Mouse (Mus musculus) stomach, postnatal 0 days (tissue): Measurements from ENCODE around the gene Taar3. TPM values are rescaled to one million over a fixed set of nuclear protein-coding genes. Genes with fewer than 3 reads are reported as not detected.

Source experiments
- ATAC-seq: fragments of 200-750 bp; cut with Nextera tagmentation; 2 replicates; pipeline ENCODE4 v1.8.0; 2017; ENCODE audit not compliant: low FRiP score, low TSS enrichment
- DNase-seq: peaks from one replicate; pipeline ENCODE4 v3.0.0-alpha.2; 2016; ENCODE audit warnings: low spot score
- H3K27ac ChIP-seq: fragments of 300-500 bp; sonication (generic); replicated peaks from 2 replicates; pipeline ENCODE4 v1.5.1; 2014; ENCODE audit warnings: mild to moderate bottlenecking, control low read depth
- H3K27me3 ChIP-seq: fragments of 300-500 bp; sonication (generic); 2 replicates; pipeline ENCODE4 v1.6.1; 2014; ENCODE audit warnings: low read length; ENCODE audit not compliant: control insufficient read depth, insufficient read depth
- H3K36me3 ChIP-seq: fragments of 300-500 bp; sonication (generic); 2 replicates; pipeline ENCODE4 v1.6.1; 2014; ENCODE audit warnings: low read length, mixed read lengths; ENCODE audit not compliant: control insufficient read depth, insufficient read depth
- H3K4me1 ChIP-seq: fragments of 300-500 bp; sonication (generic); replicated peaks from 2 replicates; pipeline ENCODE4 v1.6.1; 2014; ENCODE audit warnings: antibody characterized with exemption; ENCODE audit not compliant: control insufficient read depth, insufficient read depth
- H3K4me2 ChIP-seq: fragments of 300-500 bp; sonication (generic); replicated peaks from 2 replicates; pipeline ENCODE4 v1.6.1; 2014; ENCODE audit warnings: low read depth, mild to moderate bottlenecking, control low read depth, moderate library complexity
- H3K4me3 ChIP-seq: fragments of 300-500 bp; sonication (generic); 2 replicates; pipeline ENCODE4 v1.5.1; 2014; ENCODE audit warnings: low read depth, low read length, control low read depth
- H3K9ac ChIP-seq: fragments of 300-500 bp; sonication (generic); 2 replicates; pipeline ENCODE4 v1.6.1; 2014; ENCODE audit warnings: mild to moderate bottlenecking, low read length, control low read depth, mixed read lengths
- H3K9me3 ChIP-seq: fragments of 300-500 bp; sonication (generic); 2 replicates; pipeline ENCODE4 v1.6.1; 2016; ENCODE audit warnings: low read length; ENCODE audit not compliant: control insufficient read depth
- CTCF ChIP-seq: IDR thresholded peaks from 2 replicates; pipeline ENCODE4 v1.5.1; 2016; ENCODE audit warnings: antibody characterized with exemption, low read depth, mild to moderate bottlenecking, moderate library complexity
- EP300 ChIP-seq: optimal IDR thresholded peaks from 2 replicates; pipeline ENCODE3; 2016; ENCODE audit warnings: antibody characterized with exemption
- WGBS: fragments of 180-500 bp; shearing (Covaris S2); extraction: QIAGEN DNeasy Blood & Tissue Kit; methylation state at CpG from one replicate; pipeline ENCODE4 v1.1.7; 2014; 5-methylcytosine and 5-hydroxymethylcytosine counted together
- polyA plus RNA-seq: library from polyadenylated mRNA; unstranded; fragments of >200 nt; fragmentation: Nextera tagmentation; extraction: Ambion mirVana; gene quantifications from 2 replicates; pipeline ENCODE4 v1.2.1, GENCODE M21; 2015

The Taar3 gene
- polyA plus RNA-seq: not detected in 2 replicates

DNA sequence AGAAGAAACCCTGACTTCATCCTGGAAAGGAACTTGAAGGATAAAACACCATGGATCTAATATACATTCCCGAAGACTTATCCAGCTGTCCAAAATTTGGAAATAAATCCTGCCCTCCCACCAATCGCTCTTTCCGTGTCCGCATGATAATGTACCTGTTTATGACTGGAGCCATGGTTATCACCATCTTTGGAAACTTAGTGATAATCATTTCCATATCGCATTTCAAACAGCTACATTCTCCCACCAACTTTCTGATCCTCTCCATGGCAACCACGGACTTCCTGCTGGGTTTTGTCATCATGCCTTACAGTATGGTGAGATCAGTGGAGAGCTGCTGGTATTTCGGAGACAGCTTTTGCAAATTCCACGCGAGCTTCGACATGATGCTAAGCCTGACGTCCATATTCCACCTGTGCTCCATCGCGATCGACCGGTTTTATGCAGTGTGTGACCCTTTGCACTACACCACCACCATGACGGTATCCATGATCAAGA is at the start of gene Taar3:
TSS of gene Taar3 (plus strand) at position 51 of the 498 bp plus-strand sequence.
- Histone ChIP-seq H3K4me1 (no peaks in the 10 kb centered on the region), H3K4me3 (no peak within 1 kb of the TSS), H3K27ac (no peak within 1 kb of the TSS), H3K36me3 (no peaks in the 10 kb centered on the region), H3K4me2 (no peak within 1 kb of the TSS), H3K9ac (no peak within 1 kb of the TSS), H3K27me3 (no peaks in the 10 kb centered on the region), H3K9me3 (no peaks in the 10 kb centered on the region)
- no peak for ATAC-seq
- TF ChIP-seq EP300: no peak
- TF ChIP-seq CTCF: no peak
- no peak for DNase-seq
- 85% methylated on average over 16 of the region's 16 CpGs for WGBS

- H3K27me3 ChIP-seq: no peaks in the 10 kb centered on the region
- no peak overlapping the region for H3K4me2 ChIP-seq
- DNase-seq (no peak), ATAC-seq (no peak)
- H3K36me3 ChIP-seq: no peaks in the 10 kb centered on the region
- H3K27ac ChIP-seq: no peak overlapping the region
- TF ChIP-seq EP300 (no peak), CTCF (no peak)
- 90% methylated on average over 3 of the region's 3 CpGs for WGBS
- no peaks in the 10 kb centered on the region for H3K4me1 ChIP-seq
- H3K9ac ChIP-seq: no peak overlapping the region
- no peaks in the 10 kb centered on the region for H3K9me3 ChIP-seq
- no peak overlapping the region for H3K4me3 ChIP-seq
These were observed 48.2 kb upstream of the Taar3 start for GRCm38 (mm10) chr10:23901119-23901518.

DNA sequence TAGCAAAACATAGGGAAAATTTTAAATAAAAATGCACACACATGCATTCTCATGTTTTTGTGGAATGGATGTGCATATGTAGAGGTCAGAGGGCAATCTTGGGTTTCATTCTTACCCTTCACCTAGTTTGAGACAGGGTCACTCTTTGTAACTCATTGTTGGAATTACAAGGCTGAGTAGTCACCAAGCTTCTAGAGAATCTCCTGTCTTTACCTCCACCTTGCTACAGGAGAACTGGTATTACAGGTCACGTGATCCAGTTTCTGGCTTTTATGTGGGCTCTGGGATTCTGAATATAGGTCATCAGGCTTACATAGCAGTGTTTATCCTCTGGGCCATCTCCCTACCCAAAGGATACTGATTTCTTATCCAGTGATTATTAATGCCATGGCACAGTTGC is 43.7 kb upstream of the Taar3 start:
- ATAC-seq: no peak
- Histone ChIP-seq H3K36me3 (no peaks in the 10 kb centered on the region), H3K9ac (no peak overlapping the region), H3K4me1 (no peaks in the 10 kb centered on the region), H3K27me3 (no peaks in the 10 kb centered on the region), H3K4me2 (no peak overlapping the region), H3K27ac (no peak overlapping the region), H3K4me3 (no peak overlapping the region), H3K9me3 (no peaks in the 10 kb centered on the region)
- no peak for TF ChIP-seq EP300
- WGBS: 72% methylated on average over 1 of the region's 1 CpGs
- DNase-seq: no peak

- Histone ChIP-seq H3K27ac (no peak within 1 kb of the TSS), H3K4me1 (no peaks in the 10 kb centered on the region), H3K9me3 (no peaks in the 10 kb centered on the region), H3K4me2 (no peak within 1 kb of the TSS), H3K36me3 (no peaks in the 10 kb centered on the region), H3K9ac (no peak within 1 kb of the TSS), H3K27me3 (no peaks in the 10 kb centered on the region), H3K4me3 (no peak within 1 kb of the TSS)
- DNase-seq: no peak
- no peak for ATAC-seq
- WGBS: 89% methylated on average over 4 of the region's 4 CpGs
- TF ChIP-seq CTCF (no peak), EP300 (no peak)
These were observed 29.3 kb upstream of the Taar3 start, which contains the start of gene Taar1 for GRCm38 (mm10) chr10:23920056-23920455. Gene Taar1 (plus strand): TSS chr10:23920356.

GRCm38 (mm10) chr10:23922468-23922867 is 26.9 kb upstream of the Taar3 start:
- no peaks in the 10 kb centered on the region for H3K27me3 ChIP-seq
- H3K27ac ChIP-seq: no peak overlapping the region
- no peak overlapping the region for H3K4me3 ChIP-seq
- H3K4me2 ChIP-seq: no peak overlapping the region
- DNase-seq: no peak
- 55% methylated on average over 3 of the region's 3 CpGs for WGBS
- no peaks in the 10 kb centered on the region for H3K4me1 ChIP-seq
- H3K9ac ChIP-seq: no peak overlapping the region
- TF ChIP-seq EP300 (no peak), CTCF (no peak)
- no peaks in the 10 kb centered on the region for H3K36me3 ChIP-seq
- H3K9me3 ChIP-seq: no peaks in the 10 kb centered on the region
- ATAC-seq: no peak

- Histone ChIP-seq H3K4me1 (no peaks in the 10 kb centered on the region), H3K4me2 (no peak overlapping the region), H3K9me3 (no peaks in the 10 kb centered on the region), H3K36me3 (no peaks in the 10 kb centered on the region), H3K9ac (no peak overlapping the region), H3K27me3 (no peaks in the 10 kb centered on the region), H3K27ac (no peak overlapping the region), H3K4me3 (no peak overlapping the region)
- TF ChIP-seq EP300: no peak
- no peak for TF ChIP-seq CTCF
- ATAC-seq: no peak
- DNase-seq: no peak
- WGBS: 81% methylated on average over 2 of the region's 2 CpGs
These were observed 25.4 kb upstream of the Taar3 start for GRCm38 (mm10) chr10:23923941-23924340.
